Mouse (Mus musculus) hindbrain, embryonic 13.5 days (tissue): ENCODE measurements at regions not wholly inside any gene's neighbourhood (a gene's known extent, or its start where the extent isn't known, plus 50 kb on each side); places are given as distances from the start of the nearest gene placed in this dataset.

ENCODE experiments used
- ATAC-seq: fragments of 200-750 bp; cut with Nextera tagmentation; 2 replicates; pipeline ENCODE4 v1.8.0; 2017; ENCODE audit warnings: moderate TSS enrichment; ENCODE audit not compliant: low FRiP score
- H3K27ac ChIP-seq: fragments of 300-500 bp; sonication (generic); 2 replicates; pipeline ENCODE4 v1.5.1; 2015; ENCODE audit warnings: inconsistent platforms, mild to moderate bottlenecking, moderate library complexity
- H3K27me3 ChIP-seq: fragments of 300-500 bp; sonication (generic); 2 replicates; pipeline ENCODE4 v1.6.1; 2015; ENCODE audit warnings: mild to moderate bottlenecking, inconsistent platforms
- H3K36me3 ChIP-seq: fragments of 300-500 bp; sonication (generic); 2 replicates; pipeline ENCODE4 v1.6.1; 2015; ENCODE audit warnings: mild to moderate bottlenecking, inconsistent platforms
- H3K4me1 ChIP-seq: fragments of 300-500 bp; sonication (generic); replicated peaks from 2 replicates; pipeline ENCODE4 v1.6.1; 2015; ENCODE audit warnings: inconsistent platforms
- H3K4me2 ChIP-seq: fragments of 300-500 bp; sonication (generic); 2 replicates; pipeline ENCODE4 v1.6.1; 2015; ENCODE audit warnings: inconsistent platforms, mild to moderate bottlenecking, moderate library complexity
- H3K4me3 ChIP-seq: fragments of 300-500 bp; sonication (generic); 2 replicates; pipeline ENCODE4 v1.5.1; 2015; ENCODE audit warnings: mild to moderate bottlenecking, inconsistent platforms
- H3K9ac ChIP-seq: fragments of 300-500 bp; sonication (generic); 2 replicates; pipeline ENCODE4 v1.6.1; 2015; ENCODE audit warnings: mild to moderate bottlenecking, inconsistent platforms
- H3K9me3 ChIP-seq: fragments of 300-500 bp; sonication (generic); 2 replicates; pipeline ENCODE4 v1.6.1; 2016; ENCODE audit warnings: inconsistent platforms

GRCm38 (mm10) chrX:17712475-17712874 is 140.3 kb upstream of the Fundc1 start:
- Histone ChIP-seq H3K27ac (no peak overlapping the region), H3K27me3 (no peaks in the 10 kb centered on the region), H3K4me1 (no peaks in the 10 kb centered on the region), H3K4me2 (no peak overlapping the region), H3K36me3 (no peaks in the 10 kb centered on the region), H3K9me3 (no peaks in the 10 kb centered on the region), H3K4me3 (no peak overlapping the region), H3K9ac (no peak overlapping the region)
- ATAC-seq, result no peak
